Mouse (Mus musculus) kidney, adult 2 months (tissue): ENCODE measurements around the gene Nip7.

Source experiments
- CTCF ChIP-seq: fragments of 200-500 bp; conservative IDR thresholded peaks from 2 replicates; pipeline ENCODE4 v1.5.1; 2011; ENCODE audit warnings: low read depth, mild to moderate bottlenecking, control low read depth, low read length, moderate library complexity, mixed read lengths; ENCODE audit not compliant: insufficient read depth, insufficient read length
- POLR2A ChIP-seq: fragments of 200-500 bp; IDR thresholded peaks from one replicate; pipeline ENCODE4 v1.6.1; 2011; ENCODE audit warnings: low read depth, low read length, control low read depth

DNA sequence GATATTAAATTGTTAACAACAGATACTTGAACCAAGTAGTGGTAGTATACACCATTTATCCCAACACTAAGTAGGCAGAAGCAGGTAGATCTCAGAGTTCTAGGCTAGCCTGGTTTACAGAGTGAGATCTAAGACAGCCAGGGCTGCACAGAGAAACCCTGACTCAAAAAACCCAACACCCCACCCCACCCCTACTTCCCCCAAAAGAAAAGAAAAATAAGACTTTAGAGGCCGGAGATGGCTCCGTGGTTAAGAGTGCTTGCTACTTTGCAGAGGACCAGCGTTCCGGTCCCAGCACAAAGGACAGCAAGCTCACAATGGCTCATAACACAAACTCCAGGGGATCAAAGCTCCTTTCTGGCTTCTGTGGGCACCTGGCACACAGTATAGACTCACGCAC, 29.3 kb downstream of the Nip7 start:
- TF ChIP-seq CTCF, result no peak
- no peak for TF ChIP-seq POLR2A
